Mouse (Mus musculus) heart, adult 11 months (tissue): ENCODE results near the gene Ltbp4.

Experiments
- DNase-seq: peaks from one replicate; pipeline ENCODE4 v3.0.0; 2022

Gene Ltbp4

GRCm38 (mm10) chr7:27326101-27326880 is 11.2 kb downstream of the Ltbp4 start:
- peak; percentile 99 for DNase-seq

DNA sequence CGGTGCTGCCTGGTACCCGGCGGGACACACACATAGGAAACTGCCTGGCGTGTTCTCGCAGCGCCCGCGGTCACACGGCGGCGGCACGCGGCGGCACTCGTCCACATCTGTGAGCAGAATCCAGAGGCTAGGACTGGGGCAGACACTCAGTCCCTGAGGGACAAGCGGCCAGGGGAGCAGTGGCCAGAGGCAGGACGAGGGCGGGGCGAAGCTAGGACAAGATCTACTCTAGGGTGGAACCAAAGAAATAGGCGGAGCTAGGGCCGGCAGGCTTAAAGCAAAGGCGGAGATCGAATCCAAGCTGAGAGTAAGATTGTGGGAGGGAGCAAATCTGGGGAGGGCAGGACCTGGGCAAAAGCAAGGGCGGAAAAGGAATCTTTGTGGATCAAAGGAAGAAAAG is 11.8 kb downstream of the Ltbp4 start:
- peak; percentile 99 for DNase-seq

DNA sequence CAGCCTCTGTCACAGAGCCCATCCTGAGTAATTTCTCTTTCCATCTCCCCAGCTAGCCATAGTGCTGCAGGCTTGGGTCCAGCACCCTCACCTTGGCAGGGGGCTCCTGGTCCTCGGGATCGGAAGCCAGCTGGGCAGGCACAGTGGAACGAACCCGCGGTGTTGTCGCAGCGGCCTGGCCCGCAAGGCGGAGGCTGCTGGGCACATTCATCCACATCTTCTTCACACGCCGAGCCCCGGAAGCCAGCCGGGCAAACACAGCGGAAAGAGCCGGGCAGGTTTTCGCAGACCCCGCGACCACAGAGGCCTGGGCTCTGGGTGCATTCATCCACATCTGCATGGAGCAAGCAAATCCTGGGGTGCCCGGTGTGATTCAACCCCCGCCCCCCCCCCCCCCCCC is 12.6 kb downstream of the Ltbp4 start:
- DNase-seq, result peak; percentile 95

DNA sequence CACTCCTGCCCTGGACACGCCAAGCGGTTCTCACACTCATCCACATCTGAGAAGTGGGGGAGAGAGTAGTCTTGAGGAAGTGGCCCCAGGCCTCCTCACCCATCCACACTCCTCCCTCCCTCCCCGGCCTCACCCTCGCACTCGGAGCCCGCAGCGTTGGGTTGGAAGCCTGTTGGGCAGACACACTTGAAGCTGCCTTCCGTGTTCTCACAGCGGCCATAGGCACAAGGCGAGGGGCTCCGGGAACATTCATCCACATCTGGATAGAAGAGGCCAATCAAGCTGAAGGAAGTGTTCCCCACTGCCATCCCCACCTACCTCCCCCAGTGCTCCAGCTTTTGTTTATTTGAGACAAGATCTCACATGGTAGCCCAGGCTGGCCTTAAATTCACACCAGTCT is 13.3 kb downstream of the Ltbp4 start:
- peak; percentile 93 for DNase-seq

DNA sequence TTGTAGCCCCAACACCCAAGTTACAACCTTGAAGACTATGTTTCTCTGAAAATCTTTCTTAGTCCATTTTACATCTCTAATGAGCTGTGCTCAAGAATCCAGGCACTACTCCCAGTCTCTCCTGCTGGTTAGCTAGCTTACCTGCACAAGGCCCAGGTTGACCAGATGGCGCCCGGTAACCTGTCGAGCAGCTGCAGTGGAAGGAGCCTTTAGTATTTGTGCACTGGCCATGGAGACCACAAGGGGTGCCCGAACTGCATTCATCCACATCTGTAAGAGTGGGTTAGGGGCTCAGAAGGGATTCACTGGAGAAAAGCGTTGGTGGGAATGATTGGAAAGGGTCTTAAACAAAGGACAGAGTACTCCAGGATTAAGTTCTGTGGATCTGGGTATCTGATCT is 14.5 kb downstream of the Ltbp4 start:
- peak; percentile 90 for DNase-seq

- DNase-seq, result peak; percentile 97
These were observed 15.2 kb downstream of the Ltbp4 start for GRCm38 (mm10) chr7:27322291-27322690.

GRCm38 (mm10) chr7:27319411-27319810 is 18.1 kb downstream of the Ltbp4 start:
- peak; percentile 91 for DNase-seq

GRCm38 (mm10) chr7:27315958-27316357 is 21.5 kb downstream of the Ltbp4 start:
- peak; percentile 99 for DNase-seq

DNA sequence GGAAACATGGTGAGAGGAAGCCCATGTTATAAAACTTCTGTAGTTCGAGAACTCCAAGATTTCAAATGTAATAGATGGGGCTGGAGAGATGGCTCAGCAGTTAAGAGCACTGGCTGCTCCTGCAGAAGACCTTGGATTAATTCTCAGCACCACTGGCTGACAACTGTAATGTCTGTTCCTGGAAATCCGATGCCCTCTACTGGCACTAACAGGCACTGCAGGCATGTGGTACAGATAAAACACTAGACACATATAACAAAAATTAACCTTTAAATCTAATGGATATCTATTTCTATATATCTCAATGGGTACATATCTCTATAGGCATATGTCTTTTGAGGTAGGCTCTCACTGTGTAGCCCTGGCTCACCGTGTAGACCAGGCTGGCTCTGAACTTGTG is 23.1 kb downstream of the Ltbp4 start:
- DNase-seq, result no peak

DNA sequence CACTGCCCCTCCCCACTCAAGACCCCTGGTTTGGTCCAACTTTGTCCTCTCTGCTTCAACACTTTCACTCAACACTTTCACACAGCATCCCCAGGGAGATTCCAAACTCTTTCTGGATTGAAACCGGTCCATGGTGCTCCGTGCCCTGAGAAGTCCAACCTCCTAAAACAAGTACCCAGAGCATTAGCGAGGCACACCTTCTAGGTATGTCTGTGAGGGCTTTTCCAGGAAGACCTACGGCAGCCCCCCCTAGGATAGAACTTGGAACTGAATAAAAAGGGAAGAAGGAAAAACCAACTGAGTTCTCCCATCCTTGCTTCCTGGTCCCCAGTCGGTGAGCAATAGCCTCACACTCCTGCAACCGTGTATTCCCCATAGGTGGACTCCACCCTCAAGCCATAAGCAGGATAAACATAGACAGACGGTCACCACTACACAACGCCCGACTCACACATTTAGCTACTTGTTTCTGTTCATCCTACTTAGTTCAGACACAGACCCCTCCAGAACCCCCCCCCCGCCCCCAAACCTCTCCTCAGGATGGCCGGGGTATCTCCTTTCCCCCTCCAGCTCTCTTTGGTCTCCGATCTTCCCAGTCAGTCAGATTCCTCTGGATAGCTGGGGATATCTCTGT is 25.7 kb downstream of the Ltbp4 start:
- peak; percentile 85 for DNase-seq

DNA sequence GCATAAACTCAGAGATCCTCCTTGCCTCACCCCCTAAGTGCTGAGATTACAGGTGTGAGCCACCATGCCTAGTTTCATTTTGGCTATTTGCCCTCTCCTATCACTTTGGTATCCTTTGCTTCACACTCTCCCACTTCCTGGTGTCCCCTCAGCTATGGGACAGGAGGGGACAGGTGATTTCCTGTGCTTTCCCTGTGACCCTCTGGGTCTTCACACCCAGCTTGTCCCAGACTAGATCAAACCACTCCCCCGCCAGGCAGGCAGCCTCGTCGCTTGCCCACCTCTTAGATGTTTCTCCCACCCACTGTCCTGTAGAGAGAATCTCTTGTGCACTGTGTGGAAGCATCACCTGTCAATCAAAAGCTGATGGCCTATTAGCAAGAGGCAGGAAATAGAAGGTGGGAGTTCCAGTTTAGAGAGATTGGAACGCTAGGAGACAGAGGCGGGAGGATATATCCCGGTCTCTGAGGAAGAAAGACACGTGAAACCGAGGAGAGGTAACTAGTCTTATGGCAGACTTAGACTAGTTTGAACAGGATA is 26.4 kb downstream of the Ltbp4 start:
- DNase-seq, result peak; percentile 91

- peak; percentile 97 for DNase-seq
These were observed 27.2 kb downstream of the Ltbp4 start for GRCm38 (mm10) chr7:27310306-27310705.

DNA sequence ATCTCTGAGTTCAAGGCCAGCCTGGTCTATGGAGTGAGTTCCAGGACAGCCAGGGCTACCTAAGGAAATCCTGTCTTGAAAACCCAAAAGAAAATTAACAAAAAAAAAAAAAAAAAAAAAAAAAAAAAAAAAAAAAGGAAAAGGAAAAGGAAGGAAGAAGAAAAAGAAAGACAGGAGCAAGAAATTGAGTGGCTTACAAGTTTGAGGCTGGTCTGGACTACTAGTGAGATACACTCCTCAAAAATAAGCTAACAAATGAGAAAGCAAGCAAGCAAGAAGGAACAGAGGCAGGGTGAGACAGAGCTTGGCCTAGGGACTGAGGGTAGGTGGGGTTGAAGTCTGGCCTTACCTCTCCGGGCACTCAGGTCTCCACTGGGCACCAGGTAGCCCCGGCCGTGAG is 27.7 kb downstream of the Ltbp4 start:
- DNase-seq, result no peak

- DNase-seq, result peak; percentile 96
These were observed 28.5 kb downstream of the Ltbp4 start for GRCm38 (mm10) chr7:27308821-27309549.

GRCm38 (mm10) chr7:27307551-27307950 is 29.9 kb downstream of the Ltbp4 start:
- peak; percentile 87 for DNase-seq

GRCm38 (mm10) chr7:27306161-27307160 is 31.0 kb downstream of the Ltbp4 start:
- DNase-seq, result peak; percentile 93

DNA sequence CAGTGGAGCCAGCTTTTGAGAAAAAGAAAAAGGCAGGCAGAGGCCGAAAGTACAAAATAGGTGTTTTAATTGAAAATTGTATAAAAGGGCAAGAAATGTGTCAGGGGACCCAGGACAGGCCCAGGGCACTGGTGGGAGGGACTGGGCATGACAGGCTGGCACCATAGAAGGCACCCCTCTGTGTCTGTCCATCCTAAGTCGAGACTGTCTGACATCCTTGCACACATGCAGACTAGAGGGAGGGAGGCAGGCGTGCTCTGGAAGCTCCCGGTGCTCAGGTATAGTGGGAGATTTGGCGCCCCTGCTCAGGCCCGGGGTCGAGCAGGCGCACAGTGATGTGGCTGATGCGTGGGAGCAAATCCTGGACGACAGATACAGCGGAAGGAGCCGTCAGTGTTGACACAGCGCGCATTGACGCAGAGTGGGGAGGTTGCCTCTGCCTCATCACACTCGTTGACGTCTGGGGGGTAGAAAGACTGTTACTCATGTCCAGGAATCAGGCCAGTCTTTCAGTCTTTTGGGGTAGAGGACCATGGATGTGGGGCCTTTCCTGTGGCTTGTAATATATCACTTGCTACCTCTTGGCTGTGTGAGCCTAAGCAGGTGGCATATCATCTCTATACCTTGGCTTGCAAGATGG is 32.3 kb downstream of the Ltbp4 start:
- peak; percentile 93 for DNase-seq

GRCm38 (mm10) chr7:27302172-27302571 is 35.3 kb downstream of the Ltbp4 start:
- peak; percentile 97 for DNase-seq

- peak; percentile 89 for DNase-seq
These were observed 36.7 kb downstream of the Ltbp4 start for GRCm38 (mm10) chr7:27300801-27301200.

DNA sequence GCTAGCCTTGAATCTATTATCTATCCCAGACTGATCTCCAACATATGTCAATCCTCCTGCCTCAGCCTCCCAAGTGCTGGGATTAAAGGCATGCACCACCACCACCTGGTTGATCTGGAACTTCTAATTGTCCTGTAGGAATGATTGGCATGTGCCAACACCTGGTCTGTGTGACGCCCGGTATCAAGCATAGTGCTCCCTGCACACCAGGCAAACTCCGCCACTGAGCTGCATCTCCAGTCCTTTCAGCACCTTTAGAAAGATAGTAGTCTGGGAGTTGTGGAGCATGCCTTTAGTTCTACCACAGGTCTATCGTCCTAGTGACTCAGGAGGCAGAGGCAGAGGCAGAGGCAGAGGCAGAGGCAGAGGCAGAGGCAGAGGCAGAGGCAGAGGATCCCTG is 37.1 kb downstream of the Ltbp4 start:
- DNase-seq, result peak; percentile 87

GRCm38 (mm10) chr7:27298816-27299215 is 38.7 kb downstream of the Ltbp4 start:
- peak; percentile 79 for DNase-seq
